Mouse (Mus musculus): ENCODE measurements at regions not wholly inside any gene's neighbourhood (a gene's known extent, or its start where the extent isn't known, plus 50 kb on each side); places are given as distances from the start of the nearest gene placed in this dataset.

DNA sequence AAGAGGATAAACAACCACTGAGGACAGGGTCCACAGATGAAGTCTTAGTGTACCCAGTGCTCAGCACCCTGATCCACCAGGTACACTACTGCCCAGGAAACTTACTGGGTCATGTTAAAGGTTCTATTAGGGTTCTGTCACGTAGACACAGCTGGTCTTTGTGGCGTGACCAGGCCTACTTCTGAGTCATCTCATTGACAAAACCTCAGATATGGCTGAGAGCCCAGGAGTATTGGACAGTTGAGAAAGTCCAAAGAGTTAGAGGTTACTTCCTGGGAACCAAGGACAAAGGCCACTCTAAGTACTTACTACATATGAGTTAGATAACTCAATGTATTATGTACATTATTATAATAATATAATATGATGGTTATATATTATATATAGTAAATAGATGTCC is 2214.0 kb downstream of the 4930444P10Rik start:
- ATAC-seq (ENCODE audit: insufficient read depth) (no peak), DNase-seq (no peak)
- H3K36me3 ChIP-seq (ENCODE audit: insufficient read depth), result no peaks in the 10 kb centered on the region
- TF ChIP-seq CTCF (IDR thresholded peaks at IDR 0.05; ENCODE audit: low read depth), result no peak
- 93% methylated on average over 2 of the region's 2 CpGs for WGBS
- H3K27me3 ChIP-seq (ENCODE audit: insufficient read depth, low read length), result no peaks in the 10 kb centered on the region
- no peak overlapping the region for H3K9ac ChIP-seq
- H3K4me2 ChIP-seq, result no peak overlapping the region
- H3K27ac ChIP-seq (ENCODE audit: low read depth), result no peak overlapping the region
- no peak overlapping the region for H3K4me3 ChIP-seq (ENCODE audit: low read depth, low read length)
- no peaks in the 10 kb centered on the region for H3K9me3 ChIP-seq (ENCODE audit: low read depth, low read length)
- no peaks in the 10 kb centered on the region for H3K4me1 ChIP-seq (ENCODE audit: insufficient read depth)

GRCm38 (mm10) chr1:13873925-13874324 is 2219.2 kb downstream of the 4930444P10Rik start:
- Histone ChIP-seq H3K27me3 (ENCODE audit: insufficient read depth, low read length) (no peaks in the 10 kb centered on the region), H3K9ac (no peak overlapping the region), H3K4me1 (ENCODE audit: insufficient read depth) (no peaks in the 10 kb centered on the region), H3K27ac (ENCODE audit: low read depth) (no peak overlapping the region), H3K9me3 (ENCODE audit: low read depth, low read length) (no peaks in the 10 kb centered on the region), H3K36me3 (ENCODE audit: insufficient read depth) (no peaks in the 10 kb centered on the region), H3K4me3 (ENCODE audit: low read depth, low read length) (no peak overlapping the region), H3K4me2 (no peak overlapping the region)
- no peak for TF ChIP-seq CTCF (IDR thresholded peaks at IDR 0.05; ENCODE audit: low read depth)
- ATAC-seq (ENCODE audit: insufficient read depth), result no peak
- DNase-seq, result no peak

GRCm38 (mm10) chr1:13872536-13872935 is 2220.6 kb downstream of the 4930444P10Rik start:
- no peak for DNase-seq
- ATAC-seq (ENCODE audit: insufficient read depth), result no peak
- H3K4me1 ChIP-seq (ENCODE audit: insufficient read depth), result no peaks in the 10 kb centered on the region
- no peak overlapping the region for H3K4me2 ChIP-seq
- no peak overlapping the region for H3K9ac ChIP-seq
- H3K9me3 ChIP-seq (ENCODE audit: low read depth, low read length), result no peaks in the 10 kb centered on the region
- H3K36me3 ChIP-seq (ENCODE audit: insufficient read depth), result no peaks in the 10 kb centered on the region
- no peaks in the 10 kb centered on the region for H3K27me3 ChIP-seq (ENCODE audit: insufficient read depth, low read length)
- H3K4me3 ChIP-seq (ENCODE audit: low read depth, low read length), result no peak overlapping the region
- no peak overlapping the region for H3K27ac ChIP-seq (ENCODE audit: low read depth)
- TF ChIP-seq CTCF (IDR thresholded peaks at IDR 0.05; ENCODE audit: low read depth), result no peak

- 45% methylated on average over 3 of the region's 3 CpGs for WGBS
- ATAC-seq (ENCODE audit: insufficient read depth), result peak; percentile 77; the same call in 1 of the 2 replicates
- Histone ChIP-seq H3K27me3 (ENCODE audit: insufficient read depth, low read length) (no peaks in the 10 kb centered on the region), H3K9ac (no peak overlapping the region), H3K9me3 (ENCODE audit: low read depth, low read length) (no peaks in the 10 kb centered on the region), H3K4me1 (ENCODE audit: insufficient read depth) (no peaks in the 10 kb centered on the region), H3K27ac (ENCODE audit: low read depth) (no peak overlapping the region), H3K4me3 (ENCODE audit: low read depth, low read length) (no peak overlapping the region), H3K4me2 (no peak overlapping the region), H3K36me3 (ENCODE audit: insufficient read depth) (no peaks in the 10 kb centered on the region)
- no peak for TF ChIP-seq CTCF (IDR thresholded peaks at IDR 0.05; ENCODE audit: low read depth)
- DNase-seq, result peak; percentile 75
These were observed 2222.4 kb downstream of the 4930444P10Rik start for GRCm38 (mm10) chr1:13870631-13871286.

DNA sequence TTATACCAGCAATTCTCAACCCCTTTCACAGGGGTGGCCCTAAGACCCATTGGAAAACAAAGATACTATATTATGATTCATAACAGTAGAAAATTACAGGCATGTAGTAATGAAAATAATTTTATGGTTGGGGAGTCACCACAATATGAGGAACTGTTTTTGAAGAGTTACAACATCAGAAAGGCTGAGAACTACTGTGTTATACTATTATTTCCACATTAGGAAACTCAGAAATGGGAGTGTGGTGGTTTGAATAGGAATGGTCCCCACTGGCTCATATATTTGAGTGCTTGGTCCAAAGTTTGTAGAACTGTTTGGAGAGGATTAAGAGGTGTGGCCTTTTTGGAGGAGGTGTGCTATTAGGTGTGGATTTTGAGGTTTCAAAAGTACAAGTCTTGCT is 2227.4 kb downstream of the 4930444P10Rik start:
- TF ChIP-seq CTCF (IDR thresholded peaks at IDR 0.05; ENCODE audit: low read depth), result no peak
- H3K36me3 ChIP-seq (ENCODE audit: insufficient read depth), result no peaks in the 10 kb centered on the region
- H3K4me1 ChIP-seq (ENCODE audit: insufficient read depth), result no peaks in the 10 kb centered on the region
- DNase-seq (no peak), ATAC-seq (ENCODE audit: insufficient read depth) (no peak)
- no peak overlapping the region for H3K4me3 ChIP-seq (ENCODE audit: low read depth, low read length)
- H3K9ac ChIP-seq, result no peak overlapping the region
- H3K4me2 ChIP-seq, result no peak overlapping the region
- no peaks in the 10 kb centered on the region for H3K27me3 ChIP-seq (ENCODE audit: insufficient read depth, low read length)
- no peaks in the 10 kb centered on the region for H3K9me3 ChIP-seq (ENCODE audit: low read depth, low read length)
- no peak overlapping the region for H3K27ac ChIP-seq (ENCODE audit: low read depth)

DNA sequence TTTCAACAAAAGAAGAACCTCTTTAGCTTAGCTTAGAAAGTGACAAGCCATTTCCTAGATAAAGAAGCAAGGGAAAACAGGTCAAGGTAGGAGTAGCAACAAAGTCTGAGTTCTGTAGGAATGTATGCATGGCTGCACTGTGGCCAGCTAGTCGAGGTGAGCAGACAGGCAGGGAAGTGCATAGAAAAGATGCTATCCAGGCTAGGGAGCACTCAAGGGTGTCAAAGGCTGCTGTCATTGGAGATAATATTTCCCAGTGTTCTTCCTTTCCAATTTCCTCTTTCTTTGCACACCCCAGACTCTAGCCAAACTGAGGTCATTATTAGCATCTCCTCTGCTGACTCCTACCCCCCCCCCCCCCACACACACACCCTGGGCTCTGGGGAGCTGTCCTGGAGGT is 2229.4 kb downstream of the 4930444P10Rik start:
- H3K4me3 ChIP-seq (ENCODE audit: low read depth, low read length), result no peak overlapping the region
- no peak overlapping the region for H3K4me2 ChIP-seq
- TF ChIP-seq CTCF (IDR thresholded peaks at IDR 0.05; ENCODE audit: low read depth), result no peak
- no peak for ATAC-seq (ENCODE audit: insufficient read depth)
- H3K9me3 ChIP-seq (ENCODE audit: low read depth, low read length), result no peaks in the 10 kb centered on the region
- H3K9ac ChIP-seq, result no peak overlapping the region
- 38% methylated on average over 1 of the region's 1 CpGs for WGBS
- no peaks in the 10 kb centered on the region for H3K4me1 ChIP-seq (ENCODE audit: insufficient read depth)
- H3K36me3 ChIP-seq (ENCODE audit: insufficient read depth), result no peaks in the 10 kb centered on the region
- no peaks in the 10 kb centered on the region for H3K27me3 ChIP-seq (ENCODE audit: insufficient read depth, low read length)
- DNase-seq, result no peak
- H3K27ac ChIP-seq (ENCODE audit: low read depth), result no peak overlapping the region

DNA sequence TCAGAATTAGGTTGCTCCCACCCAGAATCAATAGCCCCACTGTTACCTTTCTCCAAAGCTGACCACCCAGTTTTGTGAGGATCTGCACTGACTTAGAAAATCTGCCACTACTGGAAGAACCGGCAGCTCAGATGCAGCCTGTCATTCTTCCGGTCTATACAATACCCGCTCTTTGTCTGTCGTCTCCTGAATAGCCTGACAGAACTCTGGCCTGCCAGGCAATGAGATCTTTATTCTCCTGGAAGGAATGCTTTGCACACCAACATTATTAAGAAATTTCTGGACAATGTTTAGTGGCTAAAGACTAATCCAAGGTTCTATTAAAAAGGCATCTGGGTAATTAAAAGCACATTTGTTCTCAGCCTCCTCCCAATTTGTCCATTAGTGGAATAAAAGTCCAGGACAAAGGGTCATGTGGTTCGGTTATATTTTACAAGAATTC is 2232.0 kb downstream of the 4930444P10Rik start:
- H3K9me3 ChIP-seq (ENCODE audit: low read depth, low read length), result no peaks in the 10 kb centered on the region
- 62% methylated on average over 5 of the region's 5 CpGs for WGBS
- DNase-seq (no peak), ATAC-seq (ENCODE audit: insufficient read depth) (no peak)
- no peaks in the 10 kb centered on the region for H3K27me3 ChIP-seq (ENCODE audit: insufficient read depth, low read length)
- no peaks in the 10 kb centered on the region for H3K36me3 ChIP-seq (ENCODE audit: insufficient read depth)
- no peak overlapping the region for H3K4me2 ChIP-seq
- no peak overlapping the region for H3K9ac ChIP-seq
- H3K4me3 ChIP-seq (ENCODE audit: low read depth, low read length), result no peak overlapping the region
- H3K27ac ChIP-seq (ENCODE audit: low read depth), result no peak overlapping the region
- TF ChIP-seq CTCF (IDR thresholded peaks at IDR 0.05; ENCODE audit: low read depth), result no peak
- no peaks in the 10 kb centered on the region for H3K4me1 ChIP-seq (ENCODE audit: insufficient read depth)

DNA sequence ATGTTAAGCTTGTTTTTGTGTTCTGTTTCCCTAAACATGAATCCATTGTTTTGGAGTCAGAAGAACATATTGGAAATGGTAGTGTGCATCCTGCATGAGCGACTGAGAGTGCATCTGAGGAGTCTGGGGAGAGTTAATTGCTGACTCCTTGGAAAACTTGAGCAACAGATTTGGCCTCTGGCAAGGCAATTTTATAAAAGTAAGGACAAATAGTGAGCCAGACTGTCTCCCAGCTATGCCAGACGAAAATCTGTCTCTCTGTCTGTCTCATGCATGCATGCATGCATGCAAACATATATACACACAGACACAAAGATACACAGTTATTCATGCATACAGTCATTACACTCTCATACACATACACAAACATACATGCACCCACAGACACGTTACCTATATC is 2232.7 kb downstream of the 4930444P10Rik start:
- Histone ChIP-seq H3K36me3 (ENCODE audit: insufficient read depth) (no peaks in the 10 kb centered on the region), H3K27ac (ENCODE audit: low read depth) (no peak overlapping the region), H3K4me2 (no peak overlapping the region), H3K9ac (no peak overlapping the region), H3K4me3 (ENCODE audit: low read depth, low read length) (no peak overlapping the region), H3K4me1 (ENCODE audit: insufficient read depth) (no peaks in the 10 kb centered on the region), H3K9me3 (ENCODE audit: low read depth, low read length) (no peaks in the 10 kb centered on the region), H3K27me3 (ENCODE audit: insufficient read depth, low read length) (no peaks in the 10 kb centered on the region)
- no peak for TF ChIP-seq CTCF (IDR thresholded peaks at IDR 0.05; ENCODE audit: low read depth)
- ATAC-seq (ENCODE audit: insufficient read depth) (no peak), DNase-seq (no peak)
- WGBS, result 68% methylated on average over 3 of the region's 3 CpGs

Measured in lung, embryonic 14.5 days (tissue).